Mouse (Mus musculus): ENCODE results near the gene Celf2. TPM values are rescaled to one million over a fixed set of nuclear protein-coding genes. Genes with fewer than 3 reads are reported as not detected.

Celf2 gene
- polyA plus RNA-seq, 1 experiment: 17.4 TPM

DNA sequence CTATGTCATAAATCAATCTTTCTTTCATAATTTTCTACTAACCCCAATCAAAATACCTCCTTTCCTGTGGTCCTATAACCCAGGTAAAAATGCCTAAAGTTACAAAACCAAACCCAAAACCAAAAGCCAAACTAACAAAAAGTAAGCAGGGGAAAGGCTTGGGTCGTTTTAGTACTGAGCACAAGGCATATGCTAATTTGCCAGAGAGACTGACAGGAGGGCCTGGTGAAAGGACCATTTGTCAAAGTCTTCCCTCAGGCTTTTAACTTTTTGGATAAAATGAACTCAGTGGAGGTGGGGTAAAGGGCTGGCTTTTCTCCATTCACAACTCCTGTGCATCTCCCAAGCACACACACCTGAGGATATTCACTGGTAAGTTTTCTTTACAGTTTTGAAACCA, 463.2 kb downstream of the Celf2 start:
- Histone ChIP-seq H3K4me1 (ENCODE audit: control insufficient read depth, insufficient read depth, low read length) (no peaks in the 10 kb centered on the region), H3K27ac (ENCODE audit: control insufficient read depth, insufficient read depth, low read depth, low read length) (no peak overlapping the region), H3K4me3 (ENCODE audit: control insufficient read depth, low read depth, low read length) (no peak overlapping the region), H3K27me3 (ENCODE audit: control insufficient read depth, insufficient read depth, low read length) (no peaks in the 10 kb centered on the region), H3K36me3 (ENCODE audit: control insufficient read depth, insufficient read depth, low read length) (no peaks in the 10 kb centered on the region)
- TF ChIP-seq CTCF (IDR thresholded peaks at IDR 0.05; ENCODE audit: control insufficient read depth, insufficient read depth, insufficient replicate concordance, low read depth, low read length): no peak
- TF ChIP-seq POLR2A (IDR thresholded peaks at IDR 0.05; ENCODE audit: control insufficient read depth, low read depth, low read length): no peak

DNA sequence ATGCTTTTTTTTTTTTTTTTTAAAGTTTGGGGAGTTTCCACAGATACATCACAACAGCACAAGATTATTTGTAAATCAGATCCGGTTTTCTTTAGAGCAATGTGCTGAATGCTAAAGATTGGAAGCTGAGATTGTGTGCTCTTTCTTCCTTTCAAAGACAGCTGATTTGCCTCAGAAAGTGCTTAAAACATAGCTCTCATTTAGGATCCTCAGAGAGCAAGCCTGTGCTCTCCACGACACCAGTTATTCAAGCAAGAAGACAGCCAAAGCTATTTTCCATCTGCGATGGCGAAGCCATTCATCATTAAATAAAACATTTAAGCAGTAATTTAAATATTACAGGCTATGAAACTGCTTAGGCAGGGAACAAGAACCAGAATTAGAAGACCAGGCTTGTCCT, 463.8 kb downstream of the Celf2 start:
- H3K36me3 ChIP-seq (ENCODE audit: control insufficient read depth, insufficient read depth, low read length): no peaks in the 10 kb centered on the region
- no peaks in the 10 kb centered on the region for H3K4me1 ChIP-seq (ENCODE audit: control insufficient read depth, insufficient read depth, low read length)
- no peak overlapping the region for H3K27ac ChIP-seq (ENCODE audit: control insufficient read depth, insufficient read depth, low read depth, low read length)
- TF ChIP-seq CTCF (IDR thresholded peaks at IDR 0.05; ENCODE audit: control insufficient read depth, insufficient read depth, insufficient replicate concordance, low read depth, low read length): no peak
- no peak for TF ChIP-seq POLR2A (IDR thresholded peaks at IDR 0.05; ENCODE audit: control insufficient read depth, low read depth, low read length)
- H3K4me3 ChIP-seq (ENCODE audit: control insufficient read depth, low read depth, low read length): no peak overlapping the region
- no peaks in the 10 kb centered on the region for H3K27me3 ChIP-seq (ENCODE audit: control insufficient read depth, insufficient read depth, low read length)

GRCm38 (mm10) chr2:7043770-7044459, 465.4 kb downstream of the Celf2 start:
- TF ChIP-seq CTCF (IDR thresholded peaks at IDR 0.05; ENCODE audit: control insufficient read depth, insufficient read depth, insufficient replicate concordance, low read depth, low read length) (no peak), POLR2A (IDR thresholded peaks at IDR 0.05; ENCODE audit: control insufficient read depth, low read depth, low read length) (no peak)
- no peaks in the 10 kb centered on the region for H3K36me3 ChIP-seq (ENCODE audit: control insufficient read depth, insufficient read depth, low read length)
- H3K4me1 ChIP-seq (ENCODE audit: control insufficient read depth, insufficient read depth, low read length): no peaks in the 10 kb centered on the region
- no peak overlapping the region for H3K4me3 ChIP-seq (ENCODE audit: control insufficient read depth, low read depth, low read length)
- no peak overlapping the region for H3K27ac ChIP-seq (ENCODE audit: control insufficient read depth, insufficient read depth, low read depth, low read length)
- H3K27me3 ChIP-seq (ENCODE audit: control insufficient read depth, insufficient read depth, low read length): no peaks in the 10 kb centered on the region

- H3K4me1 ChIP-seq (ENCODE audit: control insufficient read depth, insufficient read depth, low read length): no peaks in the 10 kb centered on the region
- H3K4me3 ChIP-seq (ENCODE audit: control insufficient read depth, low read depth, low read length): no peak overlapping the region
- no peaks in the 10 kb centered on the region for H3K27me3 ChIP-seq (ENCODE audit: control insufficient read depth, insufficient read depth, low read length)
- TF ChIP-seq POLR2A (IDR thresholded peaks at IDR 0.05; ENCODE audit: control insufficient read depth, low read depth, low read length): no peak
- no peak for TF ChIP-seq CTCF (IDR thresholded peaks at IDR 0.05; ENCODE audit: control insufficient read depth, insufficient read depth, insufficient replicate concordance, low read depth, low read length)
- no peaks in the 10 kb centered on the region for H3K36me3 ChIP-seq (ENCODE audit: control insufficient read depth, insufficient read depth, low read length)
- H3K27ac ChIP-seq (ENCODE audit: control insufficient read depth, insufficient read depth, low read depth, low read length): no peak overlapping the region
These were observed 468.4 kb downstream of the Celf2 start for GRCm38 (mm10) chr2:7040940-7041339.

GRCm38 (mm10) chr2:7038991-7039390, 470.4 kb downstream of the Celf2 start:
- H3K4me1 ChIP-seq (ENCODE audit: control insufficient read depth, insufficient read depth, low read length): no peaks in the 10 kb centered on the region
- TF ChIP-seq POLR2A (IDR thresholded peaks at IDR 0.05; ENCODE audit: control insufficient read depth, low read depth, low read length) (no peak), CTCF (IDR thresholded peaks at IDR 0.05; ENCODE audit: control insufficient read depth, insufficient read depth, insufficient replicate concordance, low read depth, low read length) (no peak)
- H3K4me3 ChIP-seq (ENCODE audit: control insufficient read depth, low read depth, low read length): no peak overlapping the region
- H3K27me3 ChIP-seq (ENCODE audit: control insufficient read depth, insufficient read depth, low read length): no peaks in the 10 kb centered on the region
- H3K27ac ChIP-seq (ENCODE audit: control insufficient read depth, insufficient read depth, low read depth, low read length): no peak overlapping the region
- H3K36me3 ChIP-seq (ENCODE audit: control insufficient read depth, insufficient read depth, low read length): no peaks in the 10 kb centered on the region

DNA sequence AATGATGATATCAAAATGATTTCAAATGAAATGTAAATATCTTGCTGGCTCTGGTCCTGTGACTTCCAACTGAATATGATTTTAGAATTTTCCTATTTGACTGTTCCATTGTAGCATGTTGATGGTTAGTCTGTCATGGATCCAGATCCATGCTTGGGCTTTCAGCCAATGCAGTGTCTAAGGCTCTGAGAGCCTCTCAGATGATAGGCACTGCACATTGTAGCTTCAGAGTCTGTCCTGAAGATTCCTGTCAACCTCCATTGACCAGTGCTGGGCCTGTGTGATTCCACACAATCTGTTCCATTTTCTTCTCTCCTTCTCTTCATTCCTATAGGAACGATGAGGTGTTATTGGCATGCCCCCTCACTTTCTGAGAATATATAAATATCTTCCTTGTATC, 478.0 kb downstream of the Celf2 start:
- TF ChIP-seq CTCF (IDR thresholded peaks at IDR 0.05; ENCODE audit: control insufficient read depth, insufficient read depth, insufficient replicate concordance, low read depth, low read length): no peak
- TF ChIP-seq POLR2A (IDR thresholded peaks at IDR 0.05; ENCODE audit: control insufficient read depth, low read depth, low read length): no peak
- no peak overlapping the region for H3K4me3 ChIP-seq (ENCODE audit: control insufficient read depth, low read depth, low read length)
- no peak overlapping the region for H3K27ac ChIP-seq (ENCODE audit: control insufficient read depth, insufficient read depth, low read depth, low read length)
- no peaks in the 10 kb centered on the region for H3K27me3 ChIP-seq (ENCODE audit: control insufficient read depth, insufficient read depth, low read length)
- no peaks in the 10 kb centered on the region for H3K4me1 ChIP-seq (ENCODE audit: control insufficient read depth, insufficient read depth, low read length)
- H3K36me3 ChIP-seq (ENCODE audit: control insufficient read depth, insufficient read depth, low read length): no peaks in the 10 kb centered on the region

DNA sequence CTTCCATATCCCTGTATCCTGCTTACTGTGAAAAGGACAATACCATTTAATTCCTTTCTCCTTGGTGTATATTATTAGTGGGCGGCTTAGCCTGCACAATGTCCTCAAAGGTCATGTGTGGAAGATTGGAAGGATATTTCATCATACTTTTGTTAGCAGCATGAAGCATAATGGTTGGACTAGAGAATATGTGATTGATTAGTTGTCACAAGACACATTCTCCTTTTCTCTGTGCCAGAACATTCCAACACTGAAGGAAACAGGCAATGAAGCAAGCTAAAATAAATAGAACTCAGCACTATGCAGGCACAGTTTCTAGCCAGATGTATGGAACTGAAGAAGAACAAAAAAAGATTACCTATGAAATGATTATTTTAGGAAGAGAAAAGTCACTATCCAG, 482.6 kb downstream of the Celf2 start:
- Histone ChIP-seq H3K27ac (ENCODE audit: control insufficient read depth, insufficient read depth, low read depth, low read length) (no peak overlapping the region), H3K4me1 (ENCODE audit: control insufficient read depth, insufficient read depth, low read length) (no peaks in the 10 kb centered on the region), H3K27me3 (ENCODE audit: control insufficient read depth, insufficient read depth, low read length) (no peaks in the 10 kb centered on the region), H3K4me3 (ENCODE audit: control insufficient read depth, low read depth, low read length) (no peak overlapping the region), H3K36me3 (ENCODE audit: control insufficient read depth, insufficient read depth, low read length) (no peaks in the 10 kb centered on the region)
- TF ChIP-seq CTCF (IDR thresholded peaks at IDR 0.05; ENCODE audit: control insufficient read depth, insufficient read depth, insufficient replicate concordance, low read depth, low read length) (no peak), POLR2A (IDR thresholded peaks at IDR 0.05; ENCODE audit: control insufficient read depth, low read depth, low read length) (no peak)
